Comparison of ENCODE assay signal across 8 mouse cellular contexts in genomic region chr1:152767749-152768488, GRCm38 (mm10). TPM values are rescaled to one million over a fixed set of nuclear protein-coding genes. Genes with fewer than 3 reads are reported as not detected.
DNase-seq lines count a peak whose midpoint lies in the region; ATAC-seq lines count a peak whose summit lies in the region.

No protein-coding gene starts in this region.

- peak; percentile 62 for DNase-seq in 3134 (ENCODE audit: extremely low read depth, insufficient read length, low spot score)
- DNase-seq in adrenal gland, postnatal 14 days, result peak; percentile 86
- DNase-seq in heart, adult 11 months, result peak; percentile 97
- peak; percentile 83 for DNase-seq in kidney, adult 11 months
- peak; percentile 89 for DNase-seq in left cerebral cortex, postnatal 4 days
- peak; percentile 98 for DNase-seq in midbrain, embryonic 11.5 days (ENCODE audit: low spot score, missing footprints)
- peak; percentile 67 for DNase-seq in skeletal muscle tissue, adult 2 months (ENCODE audit: low read depth, low spot score)

- no peak overlapping the region for H3K9ac ChIP-seq in embryonic facial prominence, embryonic 13.5 days
- H3K9ac ChIP-seq in midbrain, embryonic 11.5 days (ENCODE audit: low read length), result no peak overlapping the region

- peaks cover 31% of the 10 kb centered on the region for H3K36me3 ChIP-seq in embryonic facial prominence, embryonic 13.5 days
- peaks cover 2% of the 10 kb centered on the region; the same call in 1 of the 2 replicates for H3K36me3 ChIP-seq in midbrain, embryonic 11.5 days (ENCODE audit: control insufficient read depth, insufficient read depth, low read length)

- peak overlapping the region; percentile 99 for H3K4me3 ChIP-seq in embryonic facial prominence, embryonic 13.5 days
- no peak overlapping the region for H3K4me3 ChIP-seq in midbrain, embryonic 11.5 days (ENCODE audit: low read depth, low read length)

- H3K4me2 ChIP-seq in embryonic facial prominence, embryonic 13.5 days, result peak overlapping the region; percentile 96
- peak overlapping the region; percentile 85 for H3K4me2 ChIP-seq in midbrain, embryonic 11.5 days

- intact Hi-C loops in left cerebral cortex, postnatal 4 days (cut with DNase I), result no loop called here

- ATAC-seq in embryonic facial prominence, embryonic 13.5 days (ENCODE audit: insufficient number of reproducible peaks, insufficient read depth, low FRiP score, low TSS enrichment, low read depth), result no peak
- no peak for ATAC-seq in midbrain, embryonic 11.5 days (ENCODE audit: low FRiP score)

- no peak overlapping the region for H3K27ac ChIP-seq in embryonic facial prominence, embryonic 13.5 days
- H3K27ac ChIP-seq in midbrain, embryonic 11.5 days (ENCODE audit: low read depth, low read length), result no peak overlapping the region

- H3K4me1 ChIP-seq in embryonic facial prominence, embryonic 13.5 days, result peaks cover 17% of the 10 kb centered on the region
- peaks cover 2% of the 10 kb centered on the region; the same call in 1 of the 2 replicates for H3K4me1 ChIP-seq in midbrain, embryonic 11.5 days (ENCODE audit: control insufficient read depth, insufficient read depth, low read length)

- H3K9me3 ChIP-seq in embryonic facial prominence, embryonic 13.5 days, result no peaks in the 10 kb centered on the region
- H3K9me3 ChIP-seq in midbrain, embryonic 11.5 days (ENCODE audit: control insufficient read depth, low read length), result no peaks in the 10 kb centered on the region

- WGBS in embryonic facial prominence, embryonic 13.5 days, result 8% methylated on average over 5 of the region's 5 CpGs
- WGBS in midbrain, embryonic 11.5 days, result 10% methylated on average over 5 of the region's 5 CpGs

- H3K27me3 ChIP-seq in embryonic facial prominence, embryonic 13.5 days, result peaks cover 8% of the 10 kb centered on the region; the same call in 1 of the 2 replicates
- H3K27me3 ChIP-seq in midbrain, embryonic 11.5 days (ENCODE audit: control insufficient read depth, insufficient read depth, low read length), result peaks cover 5% of the 10 kb centered on the region

RNA-seq across cellular contexts. Expression of gene Arpc5, which starts 1.6 kb away (rescaled TPM):
- 104 and 115 TPM in 2 replicates for total RNA-seq in adrenal gland, postnatal 14 days (2021)
- 217 and 249 TPM in 2 replicates for polyA plus RNA-seq in embryonic facial prominence, embryonic 13.5 days (2015; fragmentation: Nextera tagmentation; extraction: Ambion mirVana)
- 100 to 1,000 TPM; 244 to 271 TPM for total RNA-seq in left cerebral cortex, postnatal 4 days (2021)
- 284 and 314 TPM in 2 replicates for polyA plus RNA-seq in midbrain, embryonic 11.5 days (2014; fragmentation: Nextera tagmentation; extraction: Ambion mirVana)

RNA-seq across cellular contexts. Expression of gene Rgl1, which starts 1.8 kb away (rescaled TPM):
- total RNA-seq in adrenal gland, postnatal 14 days (2021), result 32.3 and 40.5 TPM in 2 replicates
- 39.6 and 41.1 TPM in 2 replicates for polyA plus RNA-seq in embryonic facial prominence, embryonic 13.5 days (2015; fragmentation: Nextera tagmentation; extraction: Ambion mirVana)
- total RNA-seq in left cerebral cortex, postnatal 4 days (2021), result 10 to 100 TPM; 45.6 to 55.2 TPM
- polyA plus RNA-seq in midbrain, embryonic 11.5 days (2014; fragmentation: Nextera tagmentation; extraction: Ambion mirVana), result 23.2 and 24.0 TPM in 2 replicates

RNA-seq across cellular contexts. Expression of gene Apobec4, which starts 17.6 kb away (rescaled TPM):
- not detected in 2 replicates for total RNA-seq in adrenal gland, postnatal 14 days (2021)
- not detected in 2 replicates for polyA plus RNA-seq in embryonic facial prominence, embryonic 13.5 days (2015; fragmentation: Nextera tagmentation; extraction: Ambion mirVana)
- total RNA-seq in left cerebral cortex, postnatal 4 days (2021), result not detected
- polyA plus RNA-seq in midbrain, embryonic 11.5 days (2014; fragmentation: Nextera tagmentation; extraction: Ambion mirVana), result not detected in 2 replicates

RNA-seq across cellular contexts. Expression of gene Ncf2, which starts 32.1 kb away (rescaled TPM):
- 4.9 and 7.7 TPM in 2 replicates for total RNA-seq in adrenal gland, postnatal 14 days (2021)
- 3.4 and 3.6 TPM in 2 replicates for polyA plus RNA-seq in embryonic facial prominence, embryonic 13.5 days (2015; fragmentation: Nextera tagmentation; extraction: Ambion mirVana)
- total RNA-seq in left cerebral cortex, postnatal 4 days (2021), result 1 to 10 TPM; 1.9 to 2.2 TPM
- 2.6 and 3.3 TPM in 2 replicates for polyA plus RNA-seq in midbrain, embryonic 11.5 days (2014; fragmentation: Nextera tagmentation; extraction: Ambion mirVana)
